Mouse (Mus musculus) skeletal muscle tissue, adult 2 months (tissue): ENCODE measurements at regions not wholly inside any gene's neighbourhood (a gene's known extent, or its start where the extent isn't known, plus 50 kb on each side); places are given as distances from the start of the nearest gene placed in this dataset.
A peak's percentile ranks its signal among the peaks of the same experiment; 100 is the strongest.

Experiments used
- DNase-seq: peaks from one replicate; pipeline ENCODE4 v3.0.0-alpha.2; 2012; ENCODE audit warnings: low read depth, low spot score

DNA sequence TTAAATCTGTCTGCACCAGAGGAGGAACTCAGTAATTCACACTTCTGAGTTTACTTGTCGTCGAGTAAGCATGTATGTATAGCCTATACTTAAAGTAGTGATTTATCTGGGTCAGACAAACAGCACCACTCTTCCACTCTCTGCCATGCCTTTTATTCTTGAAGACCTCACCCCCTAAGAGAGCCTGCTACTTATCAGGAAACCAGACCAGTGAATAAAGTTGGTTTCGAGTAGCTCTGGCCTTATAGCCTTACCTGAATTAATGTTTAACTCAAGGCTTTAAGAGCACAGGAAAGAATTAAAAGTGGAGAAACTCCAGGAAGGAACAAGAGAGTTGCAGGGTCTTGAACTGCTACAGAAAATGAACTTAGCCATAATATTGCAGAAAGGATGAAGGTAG is 398.1 kb downstream of the Lmo4 start:
- DNase-seq: no peak

DNA sequence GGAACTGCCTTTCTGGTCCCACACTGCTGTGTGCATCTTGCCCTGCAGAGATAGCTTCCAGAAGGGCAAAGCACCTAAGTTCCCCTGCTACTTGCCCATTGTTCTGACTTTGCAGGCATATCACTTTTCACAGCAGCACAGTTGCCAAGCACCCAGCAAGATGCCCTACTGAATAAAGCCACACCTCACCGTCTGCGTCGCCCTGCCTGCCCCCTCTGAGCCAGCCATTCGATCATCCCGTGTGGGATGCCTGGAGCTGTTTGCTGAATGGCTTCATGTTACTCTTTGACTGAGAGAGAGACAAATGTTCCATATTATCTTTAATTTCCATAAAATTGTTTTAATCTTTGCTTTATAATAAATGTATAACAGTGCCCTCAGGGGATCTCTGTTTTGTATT is 407.2 kb downstream of the Lmo4 start:
- no peak for DNase-seq

DNA sequence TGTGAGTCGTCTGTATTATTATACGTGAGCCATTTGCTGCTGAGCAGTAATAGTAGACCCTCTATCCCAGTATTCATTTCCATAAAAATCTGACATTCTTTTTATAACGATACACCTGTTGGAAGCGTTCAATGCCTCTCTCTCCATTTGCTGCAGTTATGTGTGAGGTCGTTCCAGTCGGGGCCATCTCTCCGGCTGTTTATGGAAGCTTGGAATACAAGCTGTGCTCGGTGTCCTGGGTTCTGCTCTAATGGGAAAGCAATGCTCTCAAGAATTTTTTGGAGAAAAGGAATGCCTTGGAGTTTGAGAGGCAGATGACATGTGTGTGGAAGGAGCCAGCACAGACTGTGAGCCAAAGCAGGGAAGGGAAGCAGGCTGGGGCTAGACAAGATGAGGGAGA is 414.1 kb downstream of the Lmo4 start:
- DNase-seq: no peak

DNA sequence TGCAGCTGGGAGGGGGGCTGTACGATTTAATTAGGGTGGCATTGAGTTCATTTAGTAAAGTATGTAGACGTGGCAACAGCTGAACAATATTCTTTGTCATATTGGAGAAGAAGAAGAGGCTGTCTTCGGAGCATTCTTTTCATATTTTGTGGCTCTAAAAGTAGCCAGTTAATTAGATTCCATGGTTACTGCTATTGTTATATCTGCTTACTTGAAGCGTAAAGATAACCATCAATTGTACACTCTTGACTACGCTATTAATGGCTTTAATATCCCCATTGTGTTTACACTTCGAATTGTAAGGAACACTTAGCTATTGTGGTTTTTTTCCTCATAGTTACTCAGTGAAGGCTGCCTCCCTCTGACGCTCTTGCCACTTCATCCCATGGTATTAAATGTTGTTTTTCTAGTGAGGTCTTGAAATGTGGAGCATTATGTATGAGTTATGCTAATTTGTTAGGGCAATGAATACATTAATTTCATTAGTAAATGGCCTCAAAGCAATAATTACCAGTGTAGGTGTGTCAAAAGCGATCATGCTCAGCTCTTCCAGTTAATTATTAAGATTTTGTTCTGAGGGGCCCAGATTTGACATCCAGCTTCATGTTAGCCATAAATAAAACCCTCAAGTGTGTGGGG is 415.0 kb downstream of the Lmo4 start:
- DNase-seq: no peak

DNA sequence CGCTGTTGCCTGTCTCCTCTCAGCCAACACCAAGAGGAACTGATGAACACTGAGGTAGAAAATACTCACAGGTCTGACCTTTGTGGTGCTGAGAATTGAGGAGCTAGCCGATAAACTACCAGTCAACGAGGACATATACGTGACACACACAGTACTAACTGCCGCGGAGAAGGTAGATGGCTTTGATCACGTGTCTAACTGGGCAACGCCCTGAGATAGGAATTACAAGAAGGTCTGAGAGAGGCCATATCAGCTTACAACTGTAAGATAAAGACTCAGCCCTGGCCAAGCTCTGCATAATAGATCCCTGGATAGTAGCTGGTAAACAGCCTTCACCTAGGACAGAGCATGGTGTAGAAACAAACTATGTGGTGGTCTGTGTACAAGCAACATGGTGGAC is 418.1 kb downstream of the Lmo4 start:
- no peak for DNase-seq

DNA sequence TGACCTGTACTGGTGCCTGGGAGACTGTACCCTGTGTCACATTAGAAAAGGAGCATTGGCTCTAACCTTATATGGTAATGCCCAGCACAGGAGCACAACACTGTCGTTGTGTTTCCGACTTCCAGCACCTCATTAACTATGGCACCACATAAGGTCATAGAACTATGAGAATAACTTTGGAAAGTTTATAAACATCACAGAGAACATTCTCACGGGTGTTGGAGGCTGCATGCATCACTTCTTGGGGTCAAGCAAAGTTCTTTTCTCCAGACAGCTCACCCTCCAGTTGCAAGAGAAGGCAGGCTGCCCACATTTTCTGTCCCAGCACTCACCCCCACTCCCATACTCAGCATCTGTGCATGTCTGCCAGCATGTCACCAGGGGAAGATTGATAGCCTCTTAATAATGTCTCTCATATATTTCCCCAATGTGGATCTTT is 420.6 kb downstream of the Lmo4 start:
- no peak for DNase-seq

DNA sequence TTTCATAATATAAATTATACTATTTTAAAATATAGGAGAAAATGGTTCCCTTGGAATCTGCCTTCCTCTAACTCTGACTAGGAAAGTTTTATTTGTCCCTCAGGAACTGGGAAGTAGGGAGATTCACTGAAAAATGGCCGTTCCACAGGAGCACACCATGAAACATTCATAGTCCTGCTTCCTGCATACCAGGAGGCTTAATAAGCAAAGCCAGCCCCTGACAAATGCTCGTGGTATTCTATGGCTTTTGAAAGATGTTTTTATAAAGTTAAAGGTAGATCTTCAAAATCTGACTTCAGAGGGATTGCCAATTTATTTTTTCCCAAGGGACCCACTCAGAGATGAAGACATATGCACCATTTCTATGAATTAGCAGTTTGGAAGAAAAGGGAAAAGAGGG is 426.9 kb downstream of the Lmo4 start:
- no peak for DNase-seq

DNA sequence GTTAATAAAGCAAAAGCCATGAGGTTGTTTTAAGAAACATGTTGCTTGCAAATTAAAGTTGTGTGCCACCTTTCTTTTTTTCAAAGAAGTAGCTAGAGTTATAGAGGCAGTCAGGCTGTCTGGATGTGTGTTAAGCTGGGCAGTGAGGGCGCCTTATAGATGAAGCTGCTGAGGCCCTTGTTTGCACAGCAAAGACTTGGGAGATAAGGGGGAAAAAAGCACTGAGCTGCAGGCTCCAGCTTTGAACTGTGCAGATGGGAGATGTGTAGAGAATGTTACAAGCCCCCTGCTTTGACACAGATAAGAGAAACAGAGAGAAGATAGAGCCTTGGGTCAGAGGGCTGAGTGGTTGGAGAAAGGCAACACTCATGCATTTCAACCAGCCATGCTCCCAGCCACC is 445.7 kb downstream of the Lmo4 start:
- no peak for DNase-seq

DNA sequence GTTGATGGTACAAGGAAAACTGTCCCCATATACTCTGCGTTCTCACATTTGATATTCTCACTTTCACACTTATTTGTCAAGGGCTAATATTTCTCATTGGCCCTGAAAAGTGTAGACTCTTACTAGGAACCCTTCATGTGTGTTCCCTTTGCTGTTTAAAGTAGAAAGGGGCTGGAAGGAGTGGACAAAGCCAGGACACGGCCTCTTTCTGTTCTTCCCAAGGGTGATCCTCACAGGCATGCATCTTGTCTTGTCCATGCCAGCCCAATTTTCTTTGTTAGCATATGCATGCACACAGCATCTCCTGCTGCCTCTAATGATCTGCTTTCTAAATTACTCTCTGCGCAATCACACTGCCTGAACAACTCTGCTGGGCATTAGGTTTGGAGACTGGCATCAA is 451.8 kb downstream of the Lmo4 start:
- no peak for DNase-seq

DNA sequence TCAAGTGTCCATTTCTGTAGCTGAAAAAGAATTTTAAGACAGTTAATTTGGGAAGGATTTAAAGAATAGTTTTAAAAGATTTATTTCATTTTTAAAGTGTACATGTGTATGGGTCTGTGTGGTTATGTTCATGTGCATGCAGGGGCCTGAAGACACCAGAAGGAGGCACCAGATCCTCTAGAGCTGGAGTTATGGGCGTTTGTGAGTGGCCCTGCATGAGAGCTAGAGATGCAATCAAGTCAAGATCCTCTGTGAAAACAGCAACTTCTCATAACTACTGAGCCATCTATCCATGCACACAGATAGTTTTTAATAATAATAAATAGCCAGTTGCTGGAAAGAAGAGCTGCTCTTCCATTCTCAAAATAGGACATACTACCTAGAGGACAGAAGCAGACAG is 452.4 kb downstream of the Lmo4 start:
- DNase-seq: no peak

DNA sequence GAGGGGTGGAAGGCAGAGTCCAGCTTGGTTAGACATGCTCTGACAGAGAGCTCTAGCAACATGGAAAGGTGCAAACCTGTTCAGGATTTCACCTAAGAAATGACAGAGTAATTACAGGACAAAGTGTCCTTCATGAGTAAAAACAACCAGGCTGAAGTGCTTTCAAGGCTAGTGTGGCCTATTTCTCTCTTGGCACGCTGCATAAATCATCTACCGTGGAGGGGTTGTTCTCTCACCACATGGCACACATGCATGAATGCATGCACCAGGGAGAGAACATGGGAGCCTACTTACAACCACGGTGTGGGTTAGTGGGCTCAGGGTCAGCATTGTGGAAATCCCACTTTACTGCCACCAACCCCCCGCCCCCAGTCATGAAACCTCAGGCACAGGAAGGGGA is 454.9 kb downstream of the Lmo4 start:
- DNase-seq: no peak

DNA sequence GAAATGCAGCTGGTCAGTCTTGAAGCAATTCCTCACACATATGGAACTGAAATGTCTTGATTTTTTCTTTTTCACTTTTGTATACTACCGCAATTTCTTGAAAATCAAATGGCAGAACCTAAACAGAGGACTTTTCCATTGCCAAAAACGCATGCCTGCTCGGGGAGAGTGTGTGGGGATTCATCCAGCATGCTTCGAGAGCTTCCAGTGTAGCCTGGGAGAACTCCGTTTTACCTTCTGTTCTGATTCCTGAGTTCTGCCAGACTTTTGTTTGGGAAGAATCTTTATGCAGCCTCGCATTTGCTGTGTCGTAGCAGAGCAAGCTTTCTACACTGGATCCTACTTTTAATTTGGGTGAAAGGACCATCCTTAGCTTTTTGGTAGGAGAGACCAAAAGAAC is 461.4 kb downstream of the Lmo4 start:
- DNase-seq: no peak

DNA sequence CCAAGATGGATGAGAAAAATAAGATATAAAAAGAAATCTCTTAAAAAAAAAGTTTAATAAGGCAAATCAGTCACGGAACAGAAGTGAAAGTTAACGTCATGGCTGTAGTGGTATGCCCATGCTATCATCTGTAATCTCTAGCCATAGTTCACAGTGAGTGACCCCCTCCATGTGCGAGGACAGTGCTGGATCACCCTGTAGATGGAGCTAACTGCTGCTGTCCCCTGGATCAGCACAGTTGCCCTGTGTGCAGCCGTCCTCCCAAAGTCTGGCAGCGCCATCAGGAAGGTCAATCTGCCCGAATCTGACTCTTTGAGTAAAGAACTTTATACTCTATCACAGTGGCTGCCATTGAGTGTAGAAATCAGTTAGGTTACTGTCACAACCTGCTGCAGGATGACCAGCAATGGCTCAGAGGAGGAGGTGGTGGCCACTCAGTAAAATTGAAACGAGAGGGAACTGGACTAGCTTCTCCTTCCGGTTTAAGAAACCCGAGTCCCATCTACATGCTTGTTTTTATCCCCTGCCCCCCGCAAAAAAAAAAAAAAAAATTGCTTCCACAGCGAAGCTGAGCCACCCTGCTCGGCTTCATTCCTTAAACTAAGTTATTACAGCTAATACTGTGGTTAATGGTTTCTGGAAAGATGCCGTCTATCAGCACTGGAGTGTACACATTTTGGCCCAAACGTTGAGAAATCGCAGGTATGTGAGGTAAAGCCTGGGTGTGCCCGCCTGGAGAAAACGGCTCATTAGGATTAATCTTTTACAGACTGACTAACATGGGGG is 462.0 kb downstream of the Lmo4 start:
- DNase-seq: no peak

DNA sequence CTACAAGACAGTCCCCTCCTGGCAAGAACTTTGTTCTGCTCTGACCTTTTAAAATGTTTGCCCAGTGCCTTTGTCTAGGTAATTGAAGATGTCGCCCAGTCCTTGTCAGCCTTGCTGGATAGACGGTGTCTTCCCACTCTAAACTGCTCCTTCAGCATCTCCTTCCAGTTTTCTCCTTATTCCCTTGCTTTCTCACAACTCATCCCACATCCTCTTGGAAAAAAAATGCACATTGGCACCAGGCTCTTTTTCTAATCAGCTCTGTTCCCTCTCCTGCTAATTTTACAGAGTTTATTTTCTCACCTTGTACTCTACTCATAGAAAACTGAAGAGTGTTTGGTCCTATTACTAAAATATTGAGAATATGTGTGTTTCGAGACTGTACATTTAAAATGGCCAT is 466.3 kb downstream of the Lmo4 start:
- no peak for DNase-seq

DNA sequence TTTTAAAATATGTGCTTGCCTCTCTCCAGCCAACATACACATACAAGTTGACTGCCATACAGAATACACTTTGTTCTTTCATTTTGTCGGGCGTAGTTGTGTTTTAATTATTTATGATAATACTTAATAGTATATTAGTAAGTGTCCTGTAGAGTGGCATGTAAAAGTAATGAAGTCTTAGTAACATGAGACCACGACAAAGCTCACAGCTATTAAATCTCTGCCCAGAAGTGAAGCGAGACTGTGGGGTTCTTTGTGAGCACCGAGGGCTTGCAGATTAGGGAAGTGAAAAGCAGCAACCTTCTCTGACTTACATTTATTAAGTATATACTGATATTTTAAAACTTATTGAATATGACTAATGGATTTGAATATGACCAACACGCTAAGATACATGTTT is 467.2 kb downstream of the Lmo4 start:
- DNase-seq: no peak

DNA sequence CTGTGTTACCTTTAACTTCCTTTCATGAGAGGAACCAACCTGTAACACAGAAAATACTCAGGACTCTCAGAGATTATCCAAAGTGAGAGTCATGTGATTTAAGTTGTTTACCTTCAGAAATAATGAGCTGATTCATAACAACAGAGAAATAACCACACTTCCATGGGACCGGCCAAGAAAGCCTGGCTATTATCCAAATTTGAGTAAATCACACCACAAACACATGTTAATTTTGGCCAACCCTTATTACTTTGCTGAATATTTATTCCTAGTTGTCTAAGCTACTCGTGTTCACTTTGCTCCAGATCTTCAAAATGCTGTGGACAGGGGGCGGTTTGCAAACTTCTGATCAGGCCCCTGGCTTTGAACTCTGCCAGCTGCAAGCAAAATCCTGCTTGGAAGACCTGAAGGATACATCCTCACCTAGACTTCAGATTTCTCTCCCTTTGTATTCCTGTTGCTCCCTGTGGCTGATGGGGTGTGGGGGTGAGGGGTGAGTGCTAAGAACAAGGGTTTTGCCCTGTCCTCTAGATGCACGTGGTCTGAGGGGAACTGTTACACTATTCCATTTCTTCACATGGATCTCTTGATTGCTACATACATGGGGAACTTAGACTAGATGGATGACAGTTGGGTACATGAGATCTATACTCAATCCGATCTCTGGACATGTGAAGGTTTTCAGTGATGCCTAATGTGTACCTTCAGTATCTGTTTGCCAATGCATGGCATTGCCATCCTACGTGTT is 468.2 kb downstream of the Lmo4 start:
- no peak for DNase-seq

DNA sequence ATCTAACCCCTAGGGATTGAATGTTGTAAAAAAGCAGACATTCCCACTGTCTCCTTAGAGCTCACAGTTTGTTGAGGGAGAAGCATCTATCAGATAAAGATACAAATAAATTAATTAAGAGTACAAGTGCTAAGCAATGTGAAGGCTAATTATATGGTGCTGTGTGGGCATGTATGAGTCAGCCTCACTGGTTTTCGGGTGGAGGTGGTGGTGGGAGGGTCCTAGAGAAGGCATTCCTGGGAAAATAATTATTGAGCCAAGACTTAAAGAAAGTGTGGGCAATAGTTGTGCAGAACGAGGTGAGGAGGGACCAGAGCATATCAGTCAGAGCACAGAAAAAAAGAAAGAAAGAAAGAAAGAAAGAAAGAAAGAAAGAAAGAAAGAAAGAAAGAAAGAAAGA is 470.2 kb downstream of the Lmo4 start:
- DNase-seq: no peak

DNA sequence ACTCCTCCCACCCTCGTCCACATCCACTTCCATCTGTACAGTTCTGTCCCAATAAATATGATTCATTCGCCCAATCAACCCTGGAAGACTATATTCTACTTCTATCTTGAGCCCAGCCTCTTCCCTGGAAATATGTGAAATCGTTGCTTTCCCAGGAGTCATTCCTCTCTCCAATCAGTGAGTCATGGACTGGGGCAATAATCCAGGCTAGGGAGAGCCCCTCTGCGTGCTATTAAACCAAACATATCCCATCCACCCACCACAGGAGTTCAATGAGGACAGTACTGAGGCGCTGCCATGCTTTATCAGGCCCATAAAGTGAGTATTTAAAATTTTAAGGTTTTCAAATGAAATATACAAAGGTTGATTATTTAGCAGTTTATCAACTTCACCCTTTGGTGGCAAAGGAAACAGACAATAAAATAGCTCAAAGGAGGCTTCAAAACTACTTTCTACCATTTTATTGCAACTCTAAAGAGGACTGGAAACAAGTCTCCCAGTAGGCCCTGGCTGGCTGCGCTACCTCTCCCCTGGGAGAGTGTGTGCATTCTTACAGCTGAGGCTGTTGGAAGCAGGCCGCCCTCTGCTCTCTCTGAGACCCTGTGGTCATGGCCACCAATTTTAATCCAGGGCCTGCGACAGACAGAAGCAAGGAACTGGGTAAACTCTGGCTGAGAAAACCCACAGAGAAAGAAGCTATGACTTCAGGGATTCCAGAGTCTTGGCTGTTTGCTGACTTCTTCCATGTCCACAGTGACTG is 471.9 kb downstream of the Lmo4 start:
- peak; percentile 7 for DNase-seq

DNA sequence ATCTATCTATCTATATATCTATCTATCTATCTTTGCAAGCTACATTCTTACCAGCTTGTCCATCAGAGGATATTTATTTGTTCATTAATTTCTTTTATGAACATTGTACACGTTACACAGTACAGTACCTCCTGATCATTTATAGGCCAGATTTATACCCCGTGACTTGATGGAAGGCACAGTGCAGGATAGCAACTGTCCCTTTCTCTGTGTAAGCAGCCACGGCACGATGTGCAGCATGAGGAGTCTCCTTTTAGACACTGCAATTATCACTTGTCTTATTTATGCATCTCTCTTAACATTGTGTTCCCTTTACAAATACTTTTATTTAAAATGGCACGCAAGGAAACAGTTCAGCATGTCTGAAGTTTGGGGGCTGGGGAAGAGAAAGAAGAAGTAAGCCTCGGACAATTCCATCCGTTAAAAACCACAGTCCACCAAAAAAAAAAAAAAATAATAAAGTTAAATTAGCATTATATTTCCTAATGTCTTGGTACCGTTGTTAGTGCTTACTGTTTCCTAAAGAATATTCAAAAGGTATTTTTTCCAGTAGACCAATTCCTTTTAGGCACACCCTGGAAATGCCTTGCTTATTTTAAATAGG is 475.4 kb downstream of the Lmo4 start:
- DNase-seq: no peak

DNA sequence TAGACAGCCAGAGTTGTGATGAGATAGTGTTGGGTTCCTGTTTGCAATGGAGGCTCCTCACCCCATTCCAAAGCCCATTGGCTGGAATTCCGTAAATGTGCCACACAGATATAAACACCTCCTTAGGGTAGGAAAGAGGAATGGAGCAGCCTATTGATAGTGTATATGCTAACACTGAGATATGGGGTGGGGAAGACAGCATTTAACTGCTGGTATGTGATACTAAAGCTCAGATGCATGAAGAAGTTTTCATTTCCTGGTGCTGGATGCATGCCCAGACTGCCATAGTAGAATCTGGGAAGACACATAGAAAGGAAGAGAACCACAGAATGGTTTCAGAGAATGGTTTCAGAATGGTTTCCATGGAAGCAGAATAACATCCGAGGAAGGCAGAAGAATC is 482.4 kb downstream of the Lmo4 start:
- DNase-seq: no peak

DNA sequence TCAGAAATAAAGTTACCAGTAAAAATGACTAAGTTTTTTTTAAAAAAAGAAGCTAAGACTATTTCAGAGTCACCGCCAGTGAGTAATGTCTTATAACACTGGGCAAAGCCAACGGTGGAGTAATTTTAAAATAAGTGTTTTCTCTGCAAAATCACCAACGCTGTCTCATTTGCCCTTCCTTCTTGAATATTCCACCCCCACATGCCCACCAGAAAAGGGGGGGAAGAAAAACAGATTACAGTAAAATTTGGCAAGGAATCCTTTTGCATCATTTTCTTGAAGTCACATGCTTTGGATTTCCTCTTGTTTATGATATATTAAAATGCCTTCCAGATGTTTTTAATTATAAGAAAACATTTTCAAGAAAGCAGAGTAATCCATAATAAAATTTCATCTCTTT is 482.9 kb downstream of the Lmo4 start:
- no peak for DNase-seq

DNA sequence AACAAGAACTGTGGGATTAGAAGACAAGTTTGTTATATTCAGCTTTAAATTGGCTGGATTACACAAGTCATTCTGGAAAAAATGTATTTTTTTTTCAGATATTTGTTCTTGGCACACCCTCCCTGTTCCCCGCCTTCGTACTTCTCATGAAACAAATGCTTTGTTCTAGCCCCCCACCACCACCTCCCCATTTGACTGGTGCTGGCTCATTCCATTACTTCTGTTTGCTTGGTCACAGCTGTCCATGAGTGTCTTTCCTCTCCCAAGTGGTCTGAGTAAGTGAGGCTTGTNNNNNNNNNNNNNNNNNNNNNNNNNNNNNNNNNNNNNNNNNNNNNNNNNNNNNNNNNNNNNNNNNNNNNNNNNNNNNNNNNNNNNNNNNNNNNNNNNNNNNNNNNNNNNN is 491.8 kb downstream of the Lmo4 start:
- DNase-seq: peak; percentile 25
